Mouse (Mus musculus) ES-E14 (cell line): ENCODE results near the gene Btbd11. TPM values are rescaled to one million over a fixed set of nuclear protein-coding genes. Genes with fewer than 3 reads are reported as not detected.

Source experiments
- DNase-seq: peaks from one replicate; pipeline ENCODE4 v3.0.0-alpha.2; 2013; ENCODE audit warnings: low read depth, low spot score
- H3K27ac ChIP-seq: 2 replicates; pipeline ENCODE4 v1.5.1; 2012; ENCODE audit warnings: low read depth, mild to moderate bottlenecking, low read length, moderate library complexity, mixed read lengths; ENCODE audit not compliant: poor library complexity, insufficient read depth, severe bottlenecking
- H3K36me3 ChIP-seq: 2 replicates; pipeline ENCODE4 v1.6.1; 2012; ENCODE audit warnings: mild to moderate bottlenecking, low read length, moderate library complexity, mixed read lengths; ENCODE audit not compliant: control insufficient read depth, poor library complexity, insufficient read depth, severe bottlenecking
- H3K4me1 ChIP-seq, 2 experiments: fragments of 150-350 bp in 1 of 2; sonication (generic) in 1 of 2; 2 replicates each; pipeline ENCODE4 v1.6.1; 2012; ENCODE audit warnings: low read length in 2 of 2, mild to moderate bottlenecking in 1 of 2, mixed read lengths in 1 of 2; ENCODE audit not compliant: control insufficient read depth in 2 of 2, insufficient read depth in 2 of 2, poor library complexity in 1 of 2
- H3K4me3 ChIP-seq, 2 experiments: fragments of 150-350 bp in 1 of 2; sonication (generic) in 1 of 2; 2 replicates each; pipeline ENCODE4 v1.5.1; 2012; ENCODE audit warnings: low read length in 2 of 2, low read depth in 1 of 2, mild to moderate bottlenecking in 1 of 2, mixed read lengths in 1 of 2; ENCODE audit not compliant: insufficient read depth in 1 of 2, poor library complexity in 1 of 2, severe bottlenecking in 1 of 2
- H3K9ac ChIP-seq: 2 replicates; pipeline ENCODE4 v1.6.1; 2012; ENCODE audit warnings: low read depth, mild to moderate bottlenecking, low read length, mixed read lengths; ENCODE audit not compliant: poor library complexity, insufficient read depth, severe bottlenecking
- H3K9me3 ChIP-seq: fragments of 150-350 bp; sonication (generic); 2 replicates; pipeline ENCODE4 v1.6.1; 2012; ENCODE audit warnings: low read depth, mild to moderate bottlenecking, low read length; ENCODE audit not compliant: control insufficient read depth, insufficient read depth
- CHD2 ChIP-seq: IDR thresholded peaks from 2 replicates; pipeline ENCODE4 v1.6.1; 2014; ENCODE audit warnings: mild to moderate bottlenecking, low read depth, low read length, inconsistent platforms
- HCFC1 ChIP-seq: IDR thresholded peaks from 2 replicates; pipeline ENCODE4 v1.6.1; 2012; ENCODE audit warnings: low read length, inconsistent platforms, borderline replicate concordance; ENCODE audit not compliant: insufficient read depth
- MAFK ChIP-seq: IDR thresholded peaks from 2 replicates; pipeline ENCODE4 v1.6.1; 2014; ENCODE audit warnings: mild to moderate bottlenecking, low read depth, low read length, inconsistent platforms; ENCODE audit not compliant: insufficient read depth
- ZC3H11A ChIP-seq: IDR thresholded peaks from 2 replicates; pipeline ENCODE4 v1.6.1; 2012; ENCODE audit warnings: low read depth, mild to moderate bottlenecking, inconsistent platforms, low read length, borderline replicate concordance
- ZNF384 ChIP-seq: IDR thresholded peaks from 2 replicates; pipeline ENCODE4 v1.6.1; 2012; ENCODE audit warnings: low read depth, low read length, inconsistent platforms
- in situ Hi-C, 2 experiments: fragments of 600-800 bp; cut with MboI; formaldehyde crosslinking; loops; one replicate each; pipeline ENCODE4 v1.15.1; 2025; ENCODE audit warnings: low sequenced_read_pairs in 2 of 2, inconsistent platforms in 1 of 2; ENCODE audit not compliant: unreplicated experiment in 2 of 2
- total RNA-seq: library from RNA; depleted of rRNA; stranded (reverse); fragments of 300-350 nt; gene quantifications from 2 replicates; pipeline ENCODE4 v1.2.3, GENCODE M21; 2012

The Btbd11 gene
- total RNA-seq, 1 experiment: 9.9 TPM

GRCm38 (mm10) chr10:85571456-85571855, 184.8 kb downstream of the Btbd11 start:
- Histone ChIP-seq H3K27ac (no peak overlapping the region), H3K9me3 (no peaks in the 10 kb centered on the region), H3K4me3 (no peak overlapping the region), H3K4me1 (peaks cover 5 to 16% of the 10 kb centered on the region in 2 experiments), H3K36me3 (no peaks in the 10 kb centered on the region), H3K9ac (no peak overlapping the region)
- DNase-seq: no peak
- in situ Hi-C loops: no loop called here
- TF ChIP-seq ZC3H11A: no peak
- no peak for TF ChIP-seq CHD2
- TF ChIP-seq ZNF384: no peak
- no peak for TF ChIP-seq MAFK
- no peak for TF ChIP-seq HCFC1

- in situ Hi-C loops: no loop called here
- no peaks in the 10 kb centered on the region for H3K9me3 ChIP-seq
- no peak overlapping the region for H3K4me3 ChIP-seq
- peaks cover 5 to 16% of the 10 kb centered on the region in 2 experiments for H3K4me1 ChIP-seq
- TF ChIP-seq ZNF384: no peak
- TF ChIP-seq MAFK: no peak
- TF ChIP-seq HCFC1: no peak
- TF ChIP-seq CHD2: no peak
- no peak for TF ChIP-seq ZC3H11A
- no peak overlapping the region for H3K9ac ChIP-seq
- H3K36me3 ChIP-seq: no peaks in the 10 kb centered on the region
- H3K27ac ChIP-seq: no peak overlapping the region
- DNase-seq: no peak
Measured at GRCm38 (mm10) chr10:85572571-85572970, 186.0 kb downstream of the Btbd11 start.

- H3K36me3 ChIP-seq: no peaks in the 10 kb centered on the region
- TF ChIP-seq ZNF384: no peak
- TF ChIP-seq HCFC1: no peak
- no peak for TF ChIP-seq MAFK
- no peak for TF ChIP-seq CHD2
- no peak for TF ChIP-seq ZC3H11A
- in situ Hi-C loops: no loop called here
- H3K9ac ChIP-seq: no peak overlapping the region
- H3K4me3 ChIP-seq: no peak overlapping the region
- H3K9me3 ChIP-seq: no peaks in the 10 kb centered on the region
- H3K4me1 ChIP-seq: no peaks in the 10 kb centered on the region; a peak in 1 of 4 replicates
- no peak for DNase-seq
- H3K27ac ChIP-seq: no peak overlapping the region
Measured at GRCm38 (mm10) chr10:85577891-85578420, 191.3 kb downstream of the Btbd11 start.

- in situ Hi-C loops: no loop called here
- H3K9ac ChIP-seq: no peak overlapping the region
- no peak for DNase-seq
- H3K36me3 ChIP-seq: no peaks in the 10 kb centered on the region
- no peaks in the 10 kb centered on the region for H3K9me3 ChIP-seq
- H3K4me3 ChIP-seq: no peak overlapping the region
- no peaks in the 10 kb centered on the region; a peak in 1 of 4 replicates for H3K4me1 ChIP-seq
- no peak for TF ChIP-seq ZC3H11A
- no peak for TF ChIP-seq MAFK
- no peak for TF ChIP-seq HCFC1
- no peak for TF ChIP-seq ZNF384
- no peak overlapping the region for H3K27ac ChIP-seq
Measured at GRCm38 (mm10) chr10:85578571-85579465, 192.2 kb downstream of the Btbd11 start.

- Histone ChIP-seq H3K4me1 (peaks cover 0 to 8% of the 10 kb centered on the region in 2 experiments; a peak in 1 of 4 replicates), H3K9ac (no peak overlapping the region), H3K4me3 (no peak overlapping the region), H3K27ac (no peak overlapping the region), H3K9me3 (no peaks in the 10 kb centered on the region), H3K36me3 (no peaks in the 10 kb centered on the region)
- no peak for DNase-seq
- in situ Hi-C loops: no loop called here
- TF ChIP-seq HCFC1: no peak
- TF ChIP-seq CHD2: no peak
- no peak for TF ChIP-seq ZC3H11A
- TF ChIP-seq MAFK: no peak
- no peak for TF ChIP-seq ZNF384
Measured at GRCm38 (mm10) chr10:85587758-85588157, 201.1 kb downstream of the Btbd11 start.
